Mouse (Mus musculus) midbrain, postnatal 0 days (tissue): ENCODE data around the gene Rock2. TPM values are rescaled to one million over a fixed set of nuclear protein-coding genes. Genes with fewer than 3 reads are reported as not detected.
A peak's percentile ranks its signal among the peaks of the same experiment; 100 is the strongest.

Source experiments
- ATAC-seq: fragments of 200-750 bp; cut with Nextera tagmentation; 2 replicates; pipeline ENCODE4 v1.8.0; 2017; ENCODE audit warnings: moderate number of reproducible peaks, mild to moderate bottlenecking, moderate TSS enrichment, moderate library complexity; ENCODE audit not compliant: low FRiP score
- DNase-seq: peaks from one replicate; pipeline ENCODE4 v3.0.0-alpha.2; 2015; ENCODE audit warnings: low spot score
- H3K27ac ChIP-seq: fragments of 300-500 bp; sonication (generic); 2 replicates; pipeline ENCODE4 v1.5.1; 2014; ENCODE audit warnings: low read depth, mild to moderate bottlenecking, low read length, mixed read lengths
- H3K27me3 ChIP-seq: fragments of 300-500 bp; sonication (generic); 2 replicates; pipeline ENCODE4 v1.6.1; 2014; ENCODE audit warnings: low read length, control low read depth, mixed read lengths; ENCODE audit not compliant: insufficient read depth
- H3K36me3 ChIP-seq: fragments of 300-500 bp; sonication (generic); 2 replicates; pipeline ENCODE4 v1.6.1; 2014; ENCODE audit warnings: low read length, control low read depth, mixed read lengths; ENCODE audit not compliant: insufficient read depth
- H3K4me1 ChIP-seq: fragments of 300-500 bp; sonication (generic); 2 replicates; pipeline ENCODE4 v1.6.1; 2014; ENCODE audit warnings: mild to moderate bottlenecking, control low read depth, antibody characterized with exemption, low read length, mixed read lengths; ENCODE audit not compliant: insufficient read depth
- H3K4me2 ChIP-seq: fragments of 300-500 bp; sonication (generic); 2 replicates; pipeline ENCODE4 v1.6.1; 2014; ENCODE audit warnings: low read depth, mild to moderate bottlenecking, low read length, mixed read lengths; ENCODE audit not compliant: poor library complexity, severe bottlenecking
- H3K4me3 ChIP-seq: fragments of 300-500 bp; sonication (generic); 2 replicates; pipeline ENCODE4 v1.5.1; 2014; ENCODE audit warnings: low read depth, mild to moderate bottlenecking, low read length, moderate library complexity
- H3K9ac ChIP-seq: fragments of 300-500 bp; sonication (generic); replicated peaks from 2 replicates; pipeline ENCODE4 v1.6.1; 2014; ENCODE audit warnings: mild to moderate bottlenecking, low read length, moderate library complexity, mixed read lengths; ENCODE audit not compliant: poor library complexity, severe bottlenecking
- H3K9me3 ChIP-seq: fragments of 300-500 bp; sonication (generic); 2 replicates; pipeline ENCODE4 v1.6.1; 2016; ENCODE audit warnings: low read length, control low read depth
- CTCF ChIP-seq: IDR thresholded peaks from 2 replicates; pipeline ENCODE4 v1.5.1; 2016; ENCODE audit warnings: antibody characterized with exemption, mild to moderate bottlenecking
- WGBS: fragments of 180-500 bp; shearing (Covaris S2); extraction: QIAGEN DNeasy Blood & Tissue Kit; methylation state at CpG from one replicate; pipeline ENCODE4 v1.1.7; 2014; 5-methylcytosine and 5-hydroxymethylcytosine counted together
- polyA plus RNA-seq: library from polyadenylated mRNA; unstranded; fragments of >200 nt; fragmentation: Nextera tagmentation; extraction: Ambion mirVana; gene quantifications from 2 replicates; pipeline ENCODE4 v1.2.1, GENCODE M21; 2015
- total RNA-seq: library from RNA; depleted of rRNA; stranded (reverse); fragments of >200 nt; gene quantifications from 2 replicates; pipeline ENCODE4 v1.2.3, GENCODE M21; 2014

Rock2 gene
- total and polyA plus RNA-seq, 2 experiments from 2014 or later: 12.7 to 27.3 TPM

DNA sequence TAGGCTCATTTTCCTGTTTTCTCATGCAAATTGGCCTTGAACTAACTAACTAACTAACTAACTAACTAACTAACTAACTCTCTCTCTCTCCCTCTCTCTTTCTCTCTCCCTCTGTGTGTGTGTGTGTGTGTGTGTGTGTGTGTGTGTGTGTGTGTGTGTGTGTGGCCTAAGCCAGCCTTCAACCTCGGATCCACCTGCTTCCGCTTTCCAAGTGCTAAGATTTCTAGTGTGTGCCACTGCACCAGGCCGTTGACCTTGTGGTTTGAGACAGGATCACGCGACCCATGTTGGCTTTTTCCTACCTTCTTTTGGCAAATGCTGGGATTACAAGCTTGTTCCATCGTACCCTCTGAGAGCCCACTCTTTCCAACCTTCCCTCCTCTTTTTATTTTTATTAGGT lies 105.9 kb downstream of the Rock2 start:
- no peaks in the 10 kb centered on the region for H3K9me3 ChIP-seq
- no peak for ATAC-seq
- H3K36me3 ChIP-seq: no peaks in the 10 kb centered on the region
- peak overlapping the region; percentile 96; the same call in 1 of the 2 replicates for H3K4me2 ChIP-seq
- H3K27ac ChIP-seq: no peak overlapping the region
- peaks cover 27% of the 10 kb centered on the region for H3K27me3 ChIP-seq
- no peak for TF ChIP-seq CTCF
- 68% methylated on average over 6 of the region's 6 CpGs for WGBS
- DNase-seq: no peak
- no peak overlapping the region for H3K4me3 ChIP-seq
- H3K4me1 ChIP-seq: peaks cover 5% of the 10 kb centered on the region; the same call in 1 of the 2 replicates
- H3K9ac ChIP-seq: no peak overlapping the region

DNA sequence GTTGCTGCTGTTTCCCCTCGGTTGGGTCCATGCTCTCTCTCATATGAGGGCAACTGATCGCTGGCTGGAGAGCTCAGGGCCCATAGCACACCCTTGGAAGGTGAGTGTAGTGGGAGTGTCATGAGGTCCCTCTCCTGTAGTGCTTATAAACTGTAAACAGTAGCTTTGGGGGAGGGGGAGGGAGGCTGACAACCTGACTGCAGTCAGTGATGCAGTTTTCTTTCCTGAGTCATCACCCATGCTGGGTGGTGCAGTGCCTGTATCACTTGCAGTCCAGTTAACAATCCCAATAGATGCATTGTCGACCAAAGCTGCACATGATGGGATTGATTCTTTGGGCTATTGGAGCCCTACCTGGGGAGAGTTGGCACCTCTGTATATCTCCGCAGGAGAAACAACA lies 106.5 kb downstream of the Rock2 start:
- Histone ChIP-seq H3K4me2 (no peak overlapping the region), H3K4me3 (no peak overlapping the region), H3K36me3 (no peaks in the 10 kb centered on the region), H3K27ac (no peak overlapping the region), H3K27me3 (peaks cover 27% of the 10 kb centered on the region), H3K9me3 (no peaks in the 10 kb centered on the region), H3K4me1 (peaks cover 5% of the 10 kb centered on the region; the same call in 1 of the 2 replicates), H3K9ac (no peak overlapping the region)
- 50% methylated on average over 4 of the region's 4 CpGs for WGBS
- ATAC-seq (no peak), DNase-seq (no peak)
- no peak for TF ChIP-seq CTCF

DNA sequence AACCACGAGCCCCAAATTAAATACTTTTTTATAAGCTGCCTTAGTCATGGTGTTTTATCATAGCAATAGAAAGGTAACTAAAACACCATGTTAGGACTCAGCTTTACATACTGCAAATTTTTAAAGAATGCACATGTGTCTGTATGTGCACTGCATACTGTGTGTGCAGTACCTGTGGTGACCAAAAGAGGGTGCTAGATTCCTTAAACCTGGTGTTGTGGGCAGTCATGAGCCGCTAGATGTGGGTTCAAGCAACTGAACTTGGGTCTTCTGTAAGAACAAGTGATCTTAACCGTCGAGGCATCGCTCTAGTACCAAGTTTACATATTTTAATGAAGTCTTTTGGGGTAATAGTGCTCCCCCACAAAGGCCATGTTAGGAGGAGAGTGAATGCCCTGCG lies 114.8 kb downstream of the Rock2 start:
- H3K9me3 ChIP-seq: no peaks in the 10 kb centered on the region
- no peak for DNase-seq
- WGBS: 95% methylated on average over 6 of the region's 6 CpGs
- 0 out of 2 replicates have a peak, but pooled peaks cover 5% of the 10 kb centered on the region for H3K27me3 ChIP-seq
- no peak overlapping the region for H3K27ac ChIP-seq
- no peak overlapping the region for H3K4me3 ChIP-seq
- no peak overlapping the region for H3K4me2 ChIP-seq
- no peak for ATAC-seq
- peaks cover 4% of the 10 kb centered on the region for H3K4me1 ChIP-seq
- TF ChIP-seq CTCF: peak; percentile 16; the same call in 1 of the 2 replicates
- H3K9ac ChIP-seq: no peak overlapping the region
- no peaks in the 10 kb centered on the region for H3K36me3 ChIP-seq

DNA sequence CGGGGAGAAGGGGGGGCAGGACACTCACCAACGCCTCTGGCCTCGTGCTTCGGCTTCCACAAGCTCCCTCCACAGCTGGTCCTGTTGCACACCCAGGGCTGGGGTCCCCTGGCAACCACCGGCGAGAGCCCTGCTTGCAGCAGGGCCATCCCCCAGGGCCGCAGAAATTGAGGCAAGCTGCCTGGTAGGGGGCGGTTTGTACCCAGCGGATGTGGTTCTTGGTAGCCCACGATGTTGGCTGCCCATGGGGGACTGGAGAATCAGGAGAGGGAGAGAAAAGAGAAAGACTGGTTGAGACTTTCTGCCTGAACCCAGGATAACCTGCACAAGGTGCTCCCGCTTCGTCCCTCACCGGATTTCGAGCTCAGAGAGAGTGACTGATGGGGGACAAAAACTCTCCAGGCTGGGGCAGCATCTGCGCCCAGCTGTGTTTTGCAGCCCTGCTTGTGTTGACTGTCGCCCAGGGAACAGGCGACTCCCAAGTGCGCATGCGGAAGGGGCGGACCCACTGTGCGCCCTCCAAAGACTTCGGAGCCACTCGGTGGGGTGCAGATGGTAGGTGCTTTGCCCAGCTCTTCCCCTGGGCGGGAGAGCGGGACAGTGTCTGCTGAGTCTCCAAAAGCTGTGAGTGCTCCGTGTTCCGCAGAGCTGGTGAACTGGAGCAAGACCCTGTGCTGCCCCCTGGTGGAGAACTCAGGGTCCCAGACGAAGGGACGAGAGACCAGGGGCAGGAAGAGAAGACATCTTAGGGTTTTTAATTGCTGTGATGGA lies 116.6 kb downstream of the Rock2 start, which contains the start of gene 2410004P03Rik:
2410004P03Rik (minus strand) TSS at position 628 of the 771 bp plus-strand sequence.
- WGBS: 6% methylated on average over 29 of the region's 29 CpGs
- TF ChIP-seq CTCF: peak; percentile 88
- DNase-seq: peak; percentile 59
- ATAC-seq: peak; percentile 76
- Histone ChIP-seq H3K4me2 (peak within 1 kb of the TSS; percentile 58), H3K36me3 (no peaks in the 10 kb centered on the region), H3K4me3 (peak within 1 kb of the TSS; percentile 38), H3K27ac (no peak within 1 kb of the TSS), H3K9ac (peak within 1 kb of the TSS; percentile 39), H3K27me3 (0 out of 2 replicates have a peak, but pooled peaks cover 5% of the 10 kb centered on the region), H3K4me1 (peaks cover 4% of the 10 kb centered on the region), H3K9me3 (no peaks in the 10 kb centered on the region)

DNA sequence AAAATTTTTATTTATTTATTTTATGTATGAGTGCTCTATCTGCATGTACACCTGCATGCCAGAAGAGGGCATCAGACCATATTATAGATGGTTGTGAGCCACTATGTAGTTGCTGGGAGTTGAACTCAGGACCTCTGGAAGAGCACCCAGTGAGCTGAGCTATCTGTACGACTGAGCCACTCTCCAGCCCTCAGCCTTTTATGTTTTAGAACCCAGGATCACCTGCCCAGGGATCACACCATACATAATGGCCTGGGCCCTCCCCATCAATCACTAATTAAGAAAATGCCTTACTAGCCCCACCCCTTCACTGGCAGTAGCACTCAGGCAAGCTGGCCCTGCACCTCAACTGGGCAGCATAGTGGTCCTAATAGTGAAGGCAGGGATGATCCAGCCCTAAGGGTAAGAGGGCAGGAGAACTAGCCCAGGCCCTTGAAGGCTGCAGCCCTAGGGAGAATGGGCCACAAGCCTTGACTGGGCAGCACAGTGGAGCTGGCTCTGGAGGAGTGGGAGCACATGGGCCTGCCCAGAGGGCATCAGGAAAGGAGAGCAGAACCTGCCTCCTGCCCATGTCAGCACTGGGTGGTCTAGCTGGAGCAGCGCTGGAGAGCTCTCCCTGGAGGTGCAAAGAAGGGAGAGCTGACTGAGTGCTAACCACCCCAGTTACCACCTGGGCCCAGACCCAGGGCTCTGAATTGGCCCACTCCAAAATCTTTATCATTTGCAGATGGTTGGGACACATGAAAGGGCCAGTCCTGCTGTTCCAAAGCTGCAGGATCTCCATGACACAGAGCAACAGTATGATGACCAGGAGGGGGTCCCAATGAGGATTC lies 117.6 kb downstream of the Rock2 start:
- Histone ChIP-seq H3K4me1 (peaks cover 4% of the 10 kb centered on the region), H3K27me3 (0 out of 2 replicates have a peak, but pooled peaks cover 5% of the 10 kb centered on the region), H3K4me3 (no peak overlapping the region), H3K9me3 (no peaks in the 10 kb centered on the region), H3K9ac (no peak overlapping the region), H3K36me3 (no peaks in the 10 kb centered on the region), H3K4me2 (no peak overlapping the region), H3K27ac (no peak overlapping the region)
- TF ChIP-seq CTCF: no peak
- WGBS: 72% methylated on average over 2 of the region's 2 CpGs
- ATAC-seq: no peak
- DNase-seq: no peak
